Mouse (Mus musculus): ENCODE measurements around the gene Kdm5b. TPM values are rescaled to one million over a fixed set of nuclear protein-coding genes. Genes with fewer than 3 reads are reported as not detected.

The Kdm5b gene
- polyA plus RNA-seq, 1 experiment = 12.9 TPM

- no peak for TF ChIP-seq POLR2A (IDR thresholded peaks at IDR 0.05; ENCODE audit: borderline replicate concordance, low read depth, low read length)
- no peak for TF ChIP-seq CTCF (IDR thresholded peaks at IDR 0.05; ENCODE audit: low read depth, low read length)
- Histone ChIP-seq H3K27ac (ENCODE audit: insufficient read depth, low read depth, low read length) (no peak overlapping the region), H3K4me1 (ENCODE audit: control insufficient read depth, insufficient read depth, low read length) (peaks cover 10% of the 10 kb centered on the region), H3K4me3 (ENCODE audit: insufficient read depth, low read length) (no peak overlapping the region)
Measured at GRCm38 (mm10) chr1:134548231-134548630, 11.7 kb upstream of the Kdm5b start.

GRCm38 (mm10) chr1:134549632-134550132, 10.3 kb upstream of the Kdm5b start, which contains the start of gene Mgat4e:
Gene Mgat4e (minus strand): TSS chr1:134549682.
- Histone ChIP-seq H3K4me1 (ENCODE audit: control insufficient read depth, insufficient read depth, low read length) (peaks cover 10% of the 10 kb centered on the region), H3K27ac (ENCODE audit: insufficient read depth, low read depth, low read length) (no peak within 1 kb of the TSS), H3K4me3 (ENCODE audit: insufficient read depth, low read length) (no peak within 1 kb of the TSS)
- TF ChIP-seq CTCF (IDR thresholded peaks at IDR 0.05; ENCODE audit: low read depth, low read length) = no peak
- no peak for TF ChIP-seq POLR2A (IDR thresholded peaks at IDR 0.05; ENCODE audit: borderline replicate concordance, low read depth, low read length)

- Histone ChIP-seq H3K4me3 (ENCODE audit: insufficient read depth, low read length) (no peak overlapping the region), H3K27ac (ENCODE audit: insufficient read depth, low read depth, low read length) (0 out of 2 replicates have a peak overlapping the region, but pooled peaks have one; percentile 4), H3K4me1 (ENCODE audit: control insufficient read depth, insufficient read depth, low read length) (peaks cover 10% of the 10 kb centered on the region)
- no peak for TF ChIP-seq POLR2A (IDR thresholded peaks at IDR 0.05; ENCODE audit: borderline replicate concordance, low read depth, low read length)
- TF ChIP-seq CTCF (IDR thresholded peaks at IDR 0.05; ENCODE audit: low read depth, low read length) = no peak
Measured at GRCm38 (mm10) chr1:134551869-134552268, 8.1 kb upstream of the Kdm5b start.

GRCm38 (mm10) chr1:134552396-134552795, 7.6 kb upstream of the Kdm5b start:
- no peak overlapping the region for H3K4me3 ChIP-seq (ENCODE audit: insufficient read depth, low read length)
- H3K27ac ChIP-seq (ENCODE audit: insufficient read depth, low read depth, low read length) = no peak overlapping the region
- peaks cover 12% of the 10 kb centered on the region for H3K4me1 ChIP-seq (ENCODE audit: control insufficient read depth, insufficient read depth, low read length)
- no peak for TF ChIP-seq CTCF (IDR thresholded peaks at IDR 0.05; ENCODE audit: low read depth, low read length)

- H3K4me3 ChIP-seq (ENCODE audit: insufficient read depth, low read length) = no peak overlapping the region
- TF ChIP-seq CTCF (IDR thresholded peaks at IDR 0.05; ENCODE audit: low read depth, low read length) (no peak), POLR2A (IDR thresholded peaks at IDR 0.05; ENCODE audit: borderline replicate concordance, low read depth, low read length) (no peak)
Measured at GRCm38 (mm10) chr1:134555240-134555870, 4.6 kb upstream of the Kdm5b start.

DNA sequence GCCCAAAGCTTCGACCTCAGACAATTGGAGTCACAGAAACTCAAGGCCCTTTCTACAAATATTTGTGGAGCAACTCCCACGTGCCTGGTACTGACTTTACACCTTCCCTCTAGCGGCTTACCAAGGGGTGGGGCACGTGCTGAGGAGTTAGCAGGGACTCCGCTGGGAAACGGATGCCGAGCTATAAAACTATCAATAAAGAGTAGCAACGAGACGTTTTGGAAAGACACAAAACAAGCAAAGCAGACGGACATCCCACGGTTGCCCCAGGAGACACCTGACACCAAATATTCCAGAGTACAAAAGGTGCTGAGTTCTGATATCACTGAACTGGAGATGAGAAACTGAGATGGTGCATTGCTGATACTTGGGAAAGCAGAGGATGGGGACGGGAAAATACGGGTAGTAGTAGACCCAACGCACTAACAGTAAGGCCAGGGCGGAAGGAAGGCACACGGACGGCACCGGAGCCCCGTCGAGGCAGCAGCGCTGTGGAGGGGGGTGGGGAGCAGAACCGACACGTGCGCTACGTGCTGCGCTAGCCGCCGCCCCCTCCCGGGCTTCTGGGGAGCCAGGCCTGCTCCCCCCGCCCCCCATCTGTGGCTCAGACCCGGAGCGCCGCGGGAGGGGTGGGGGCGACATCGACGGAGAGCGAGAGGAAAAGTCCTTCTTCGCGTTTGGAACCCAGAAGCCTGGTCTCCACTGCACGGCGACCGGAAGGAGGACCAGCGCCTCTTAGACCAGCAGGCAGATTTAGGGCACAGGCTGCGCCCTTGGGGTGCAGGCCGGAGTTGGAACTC, 3.9 kb upstream of the Kdm5b start:
- no peak overlapping the region for H3K27ac ChIP-seq (ENCODE audit: insufficient read depth, low read depth, low read length)
- peak overlapping the region; percentile 60 for H3K4me3 ChIP-seq (ENCODE audit: insufficient read depth, low read length)
- H3K4me1 ChIP-seq (ENCODE audit: control insufficient read depth, insufficient read depth, low read length) = peaks cover 8% of the 10 kb centered on the region; the same call in 1 of the 2 replicates
- no peak for TF ChIP-seq POLR2A (IDR thresholded peaks at IDR 0.05; ENCODE audit: borderline replicate concordance, low read depth, low read length)
- no peak for TF ChIP-seq CTCF (IDR thresholded peaks at IDR 0.05; ENCODE audit: low read depth, low read length)

More at GRCm38 (mm10) chr1:134555240-134555870, 4.6 kb upstream of the Kdm5b start:
- Histone ChIP-seq H3K27ac (ENCODE audit: insufficient read depth, low read depth, low read length) (no peak overlapping the region), H3K4me1 (ENCODE audit: control insufficient read depth, insufficient read depth, low read length) (peaks cover 8% of the 10 kb centered on the region; the same call in 1 of the 2 replicates)

- no peak overlapping the region for H3K27ac ChIP-seq (ENCODE audit: insufficient read depth, low read depth, low read length)
Measured at GRCm38 (mm10) chr1:134556671-134557218, 3.2 kb upstream of the Kdm5b start.

GRCm38 (mm10) chr1:134558511-134558910, 1.5 kb upstream of the Kdm5b start:
- H3K4me3 ChIP-seq (ENCODE audit: insufficient read depth, low read length) = no peak overlapping the region
- H3K27ac ChIP-seq (ENCODE audit: insufficient read depth, low read depth, low read length) = no peak overlapping the region
- TF ChIP-seq CTCF (IDR thresholded peaks at IDR 0.05; ENCODE audit: low read depth, low read length) (no peak), POLR2A (IDR thresholded peaks at IDR 0.05; ENCODE audit: borderline replicate concordance, low read depth, low read length) (no peak)
- 0 out of 2 replicates have a peak, but pooled peaks cover 4% of the 10 kb centered on the region for H3K4me1 ChIP-seq (ENCODE audit: control insufficient read depth, insufficient read depth, low read length)

More at GRCm38 (mm10) chr1:134556671-134557218, 3.2 kb upstream of the Kdm5b start:
- TF ChIP-seq POLR2A (IDR thresholded peaks at IDR 0.05; ENCODE audit: borderline replicate concordance, low read depth, low read length) = peak; percentile 72; the same call in 1 of the 2 replicates
- TF ChIP-seq CTCF (IDR thresholded peaks at IDR 0.05; ENCODE audit: low read depth, low read length) = no peak
- peak overlapping the region; percentile 60 for H3K4me3 ChIP-seq (ENCODE audit: insufficient read depth, low read length)
- H3K4me1 ChIP-seq (ENCODE audit: control insufficient read depth, insufficient read depth, low read length) = peaks cover 7% of the 10 kb centered on the region; the same call in 1 of the 2 replicates

GRCm38 (mm10) chr1:134559226-134559625, 745 bp upstream of the Kdm5b start:
- Histone ChIP-seq H3K4me1 (ENCODE audit: control insufficient read depth, insufficient read depth, low read length) (peaks cover 7% of the 10 kb centered on the region; the same call in 1 of the 2 replicates), H3K4me3 (ENCODE audit: insufficient read depth, low read length) (no peak overlapping the region)
- no peak for TF ChIP-seq CTCF (IDR thresholded peaks at IDR 0.05; ENCODE audit: low read depth, low read length)
- TF ChIP-seq POLR2A (IDR thresholded peaks at IDR 0.05; ENCODE audit: borderline replicate concordance, low read depth, low read length) = no peak

More at GRCm38 (mm10) chr1:134559226-134559625, 745 bp upstream of the Kdm5b start:
- H3K27ac ChIP-seq (ENCODE audit: insufficient read depth, low read depth, low read length) = no peak overlapping the region
